Mouse (Mus musculus): Measurements from ENCODE around the gene Tusc2.

Gene Tusc2

GRCm38 (mm10) chr9:107587833-107588639, 25.0 kb downstream of the Tusc2 start:
- DNase-seq (ENCODE audit: low spot score) = peak; percentile 80

DNA sequence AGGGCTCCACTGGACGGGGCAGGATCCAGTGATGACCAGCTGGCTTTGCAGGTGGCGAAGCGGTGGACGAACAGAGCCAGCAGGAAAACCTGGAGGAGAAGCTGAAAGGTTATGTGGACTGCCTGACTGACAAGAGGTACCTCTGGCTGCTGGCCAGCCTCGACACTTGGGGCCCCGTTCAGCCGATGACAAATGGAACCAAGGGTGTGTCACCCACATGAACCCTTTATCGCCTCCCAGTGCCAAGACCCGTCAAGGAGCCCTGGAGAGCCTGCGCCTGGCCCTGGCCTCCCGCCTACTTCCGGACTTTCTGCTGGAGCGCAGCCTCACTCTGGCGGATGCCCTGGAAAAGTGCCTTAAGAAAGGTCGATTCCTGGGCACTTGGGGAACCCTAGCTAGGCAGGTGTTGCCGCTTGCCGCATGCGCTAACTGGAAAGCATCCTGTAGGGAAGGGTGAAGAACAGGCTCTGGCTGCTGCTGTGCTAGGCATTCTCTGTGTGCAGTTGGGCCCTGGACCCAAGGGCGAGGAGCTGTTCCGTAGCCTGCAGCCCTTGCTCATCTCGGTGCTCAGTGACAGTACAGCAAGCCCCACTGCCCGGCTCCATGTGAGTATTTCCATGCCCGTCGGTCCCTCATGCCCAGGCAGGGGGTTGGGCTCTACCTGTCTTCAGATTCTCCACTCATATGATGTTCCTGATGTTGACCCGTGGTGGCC, 27.2 kb downstream of the Tusc2 start:
- peak; percentile 76 for DNase-seq (ENCODE audit: low spot score)

DNA sequence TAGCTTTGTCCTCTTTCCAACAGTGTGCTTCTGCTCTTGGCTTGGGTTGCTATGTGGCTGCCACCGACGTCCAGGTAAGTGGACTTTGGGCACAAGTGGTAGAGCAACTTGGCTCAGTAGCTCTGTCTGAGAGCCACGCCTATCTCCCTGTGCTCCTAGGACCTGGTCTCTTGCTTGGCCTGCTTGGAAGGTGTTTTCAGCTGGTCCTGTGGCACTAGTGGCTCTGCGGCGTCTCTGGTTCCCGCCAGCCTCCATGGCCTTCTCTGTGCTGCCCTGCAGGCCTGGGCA, 27.7 kb downstream of the Tusc2 start:
- DNase-seq (ENCODE audit: low spot score) = no peak

DNA sequence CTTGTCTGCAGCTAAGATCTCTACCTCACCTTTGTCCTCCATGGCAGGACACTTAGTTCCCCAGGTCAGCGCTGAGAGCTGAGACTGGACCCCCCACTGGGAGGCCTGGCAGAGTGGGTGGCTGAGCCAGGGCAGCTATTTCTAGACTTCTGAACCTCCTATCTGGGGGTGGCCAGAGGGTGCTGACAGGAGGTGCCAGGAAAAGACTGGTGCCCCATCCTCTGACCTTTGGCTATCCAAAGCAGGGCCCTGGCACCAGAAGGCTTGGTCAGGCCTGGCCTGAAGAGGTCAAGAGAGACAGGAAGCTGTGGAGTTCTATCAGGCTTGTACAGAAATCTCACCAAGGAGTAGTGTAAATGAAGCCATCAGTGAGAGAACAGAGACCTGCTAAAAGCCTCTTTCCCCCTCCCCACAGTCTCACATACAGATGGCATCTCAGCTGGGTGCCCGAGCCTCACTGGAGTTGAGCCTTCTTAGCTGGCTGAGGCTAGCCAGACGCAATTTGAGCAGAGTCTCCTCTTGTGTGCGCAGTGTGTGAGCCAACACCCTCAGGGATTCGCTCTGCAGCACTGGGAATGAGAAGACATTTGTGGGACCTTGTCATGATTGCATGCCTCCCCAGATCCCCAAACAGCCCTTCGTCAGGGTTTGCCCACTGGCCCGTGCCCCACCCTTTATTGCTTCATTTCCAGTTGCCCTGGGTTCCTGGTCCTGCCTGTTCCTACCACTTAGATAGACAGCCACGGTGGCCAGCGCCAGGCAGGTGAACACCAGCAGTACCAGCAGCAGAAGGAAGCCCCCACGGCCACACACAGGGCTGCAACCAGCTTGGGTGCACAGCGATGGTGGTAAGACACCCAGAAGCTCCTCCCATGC, 30.3 kb downstream of the Tusc2 start:
- DNase-seq (ENCODE audit: low spot score) = no peak

- no peak for DNase-seq (ENCODE audit: low spot score)
These were observed 31.4 kb downstream of the Tusc2 start for GRCm38 (mm10) chr9:107594281-107595062.

GRCm38 (mm10) chr9:107596619-107597569, 33.8 kb downstream of the Tusc2 start:
- no peak for DNase-seq (ENCODE audit: low spot score)

- no peak for DNase-seq (ENCODE audit: low spot score)
These were observed 35.3 kb downstream of the Tusc2 start for GRCm38 (mm10) chr9:107598385-107598784.

DNA sequence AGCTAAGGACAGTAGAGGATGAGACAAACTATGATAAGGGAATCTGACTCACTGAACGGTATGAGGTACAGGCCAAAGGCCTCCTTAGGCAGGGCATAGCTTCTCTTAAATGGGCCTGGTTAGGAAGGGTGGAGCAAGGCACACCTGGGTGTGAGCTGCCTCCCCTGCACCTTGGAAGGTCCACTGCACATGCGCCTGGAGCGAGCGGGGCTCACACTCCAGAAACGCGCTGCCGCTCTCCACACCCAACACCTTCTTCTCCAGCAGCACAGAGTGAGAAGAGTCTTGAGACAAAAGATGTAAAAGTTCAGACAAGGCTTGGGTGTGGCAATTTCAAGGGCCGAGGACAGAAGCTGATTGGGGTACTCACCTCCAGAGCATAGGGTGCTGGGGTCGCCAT, 36.4 kb downstream of the Tusc2 start:
- no peak for DNase-seq (ENCODE audit: low spot score)

DNA sequence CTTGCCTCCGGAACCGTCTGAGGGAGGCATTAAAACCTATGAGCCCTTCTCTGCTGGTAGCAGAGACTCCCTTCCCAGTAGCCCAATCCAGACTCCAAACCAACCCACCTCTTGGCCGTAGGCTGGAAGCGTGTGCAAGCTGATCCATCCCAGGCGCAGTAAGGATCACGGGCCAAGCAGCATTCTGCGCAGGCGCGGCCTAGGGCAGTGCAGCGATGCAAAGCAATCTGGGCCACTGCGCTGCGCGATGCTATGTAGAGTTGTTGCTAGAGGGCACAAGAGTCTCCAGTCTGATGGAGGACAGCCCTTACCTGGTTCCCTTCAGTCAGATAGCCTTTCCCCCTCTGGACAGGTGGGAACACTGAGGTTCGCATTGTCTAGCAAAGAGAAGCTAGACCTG, 36.8 kb downstream of the Tusc2 start:
- no peak for DNase-seq (ENCODE audit: low spot score)

- no peak for DNase-seq (ENCODE audit: low spot score)
These were observed 37.7 kb downstream of the Tusc2 start for GRCm38 (mm10) chr9:107600745-107601144.

DNA sequence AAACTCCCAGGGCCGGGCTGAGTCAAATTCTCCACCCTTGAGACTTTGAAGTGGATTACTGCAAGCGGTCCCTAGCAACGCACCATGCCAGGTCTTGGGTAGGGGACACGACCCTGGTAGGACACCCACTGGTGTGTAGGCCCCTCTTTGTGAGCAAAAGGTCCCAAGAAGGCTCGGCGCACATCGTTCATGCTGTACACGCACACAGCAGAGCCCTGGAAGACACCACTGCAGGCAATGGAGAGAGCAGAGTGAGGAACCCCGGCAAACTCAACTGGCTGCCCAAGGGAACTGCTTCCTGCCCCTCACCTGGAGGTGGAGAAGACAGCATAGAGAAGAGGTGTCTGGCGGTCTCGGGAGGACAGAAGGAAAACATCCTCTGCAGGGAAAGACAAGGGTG, 38.2 kb downstream of the Tusc2 start:
- no peak for DNase-seq (ENCODE audit: low spot score)

- DNase-seq (ENCODE audit: low spot score) = peak; percentile 88
These were observed 39.1 kb downstream of the Tusc2 start for GRCm38 (mm10) chr9:107602068-107602648.

DNA sequence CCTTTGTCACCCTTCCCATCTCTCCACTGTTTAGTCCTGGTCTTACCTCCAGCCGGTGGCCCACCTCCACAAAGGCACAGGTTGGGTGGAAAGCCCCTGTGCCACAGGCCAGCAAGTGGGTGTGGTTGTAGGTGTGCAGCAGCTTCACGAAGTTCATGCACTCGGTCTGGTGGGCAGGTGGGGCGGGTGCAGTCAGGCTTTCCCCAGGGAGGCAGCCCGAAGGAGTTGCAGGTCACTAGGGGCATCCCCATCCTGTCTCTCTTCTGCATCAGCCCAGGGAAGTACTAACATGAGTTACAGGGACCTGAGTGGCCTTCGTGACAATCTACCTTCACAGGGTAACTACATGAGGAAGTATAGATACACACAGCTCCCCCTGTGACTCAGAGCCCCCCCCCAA, 40.2 kb downstream of the Tusc2 start:
- no peak for DNase-seq (ENCODE audit: low spot score)

- no peak for DNase-seq (ENCODE audit: low spot score)
These were observed 42.1 kb downstream of the Tusc2 start for GRCm38 (mm10) chr9:107605041-107605661.

DNA sequence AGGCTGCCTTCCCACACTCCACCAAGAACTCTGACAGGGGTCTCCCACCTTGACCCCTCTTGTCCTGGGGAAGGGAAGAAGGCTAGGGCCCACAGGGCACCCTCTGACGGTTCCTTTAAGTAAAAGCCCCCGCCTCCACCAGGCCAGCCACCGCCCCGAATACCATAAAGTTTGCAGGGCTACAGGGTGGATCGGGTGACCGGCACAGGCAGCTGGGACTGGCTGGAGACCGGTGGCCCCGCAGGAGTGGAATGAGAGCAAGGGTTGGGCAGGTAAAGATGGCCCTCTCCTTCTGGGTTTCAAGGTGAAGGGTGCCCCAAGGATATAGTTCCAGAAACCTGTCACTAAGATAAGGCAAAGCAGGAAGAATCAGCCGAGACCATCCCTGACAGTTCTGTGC, 43.5 kb downstream of the Tusc2 start:
- no peak for DNase-seq (ENCODE audit: low spot score)

DNA sequence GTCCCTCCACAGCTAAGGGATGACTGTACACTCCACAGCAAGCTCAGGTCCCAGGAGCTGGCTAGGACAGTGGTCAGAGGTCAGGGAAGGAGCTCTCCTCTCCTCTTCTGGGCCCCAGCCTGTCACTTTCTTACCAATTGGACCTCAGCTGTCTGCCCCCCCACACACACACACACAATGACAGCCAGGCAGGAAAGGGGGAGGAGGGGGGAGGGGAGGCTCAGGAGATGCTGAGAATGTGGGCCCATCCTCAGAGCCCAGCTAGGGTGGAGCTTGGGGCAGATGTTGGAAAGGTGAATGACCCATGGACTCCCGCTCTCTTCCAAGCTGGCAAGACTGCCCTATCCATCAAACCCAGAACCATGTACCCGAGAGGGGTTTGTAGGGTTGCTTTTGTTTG, 44.0 kb downstream of the Tusc2 start:
- no peak for DNase-seq (ENCODE audit: low spot score)

- DNase-seq (ENCODE audit: low spot score) = no peak
These were observed 44.7 kb downstream of the Tusc2 start for GRCm38 (mm10) chr9:107607653-107608245.

DNA sequence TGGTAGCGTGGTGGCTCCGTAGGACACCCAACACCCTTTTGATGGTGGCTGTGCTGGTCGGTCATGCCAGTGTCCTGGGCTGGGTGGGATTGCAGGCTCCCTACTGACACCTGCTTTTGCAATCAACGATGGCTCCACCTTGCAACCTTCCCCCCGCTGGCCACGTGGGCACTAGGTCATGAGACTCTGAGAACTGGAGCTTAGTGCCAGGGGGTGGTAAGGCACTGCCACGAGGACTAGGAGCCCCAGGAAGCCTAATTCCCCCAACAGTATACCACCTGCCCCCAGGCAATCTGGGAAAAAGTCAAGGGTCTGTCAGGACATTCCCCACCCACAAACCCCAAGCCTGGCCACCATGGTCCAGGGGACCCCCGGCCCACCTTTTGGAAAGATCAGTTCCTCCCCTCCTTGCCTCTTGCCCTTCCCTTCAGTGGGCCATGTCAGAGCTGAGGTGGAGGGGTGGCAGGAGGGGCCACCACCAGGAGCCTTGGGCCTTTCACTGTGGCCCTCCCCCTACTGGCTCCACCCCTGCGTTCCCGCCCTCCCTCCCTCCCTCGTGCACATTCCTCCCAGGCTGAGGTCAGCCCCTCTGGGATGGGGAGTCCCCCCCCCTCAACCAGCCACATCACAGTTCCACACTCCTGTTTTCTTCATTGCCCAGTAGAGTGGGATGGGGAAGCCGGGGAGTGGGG, 45.8 kb downstream of the Tusc2 start, which contains the start of gene Sema3b:
Sema3b (minus strand) TSS at position 489 of the 692 bp plus-strand sequence.
- DNase-seq (ENCODE audit: low spot score) = no peak

GRCm38 (mm10) chr9:107609433-107609830, 46.4 kb downstream of the Tusc2 start:
- DNase-seq (ENCODE audit: low spot score) = no peak
